Mouse (Mus musculus) MEL (cell line): ENCODE data around the gene Epb42. TPM values are rescaled to one million over a fixed set of nuclear protein-coding genes. Genes with fewer than 3 reads are reported as not detected.

Experiments
- DNase-seq: peaks from one replicate; pipeline ENCODE4 v3.0.0; 2011; ENCODE audit warnings: low read depth, low spot score
- H3K27ac ChIP-seq: 2 replicates; pipeline ENCODE4 v1.5.1; 2012; ENCODE audit warnings: low read depth, mild to moderate bottlenecking, control low read depth, low read length, moderate library complexity; ENCODE audit not compliant: control insufficient read depth
- H3K27me3 ChIP-seq, 2 experiments: fragments of 150-350 bp in 1 of 2; sonication (generic) in 1 of 2; 2 replicates each; pipeline ENCODE4 v1.6.1; 2012; ENCODE audit warnings: low read length in 2 of 2, mild to moderate bottlenecking in 2 of 2, improper control_type of control experiment in 1 of 2, moderate library complexity in 1 of 2; ENCODE audit not compliant: insufficient read depth in 2 of 2, control insufficient read depth in 1 of 2
- H3K36me3 ChIP-seq, 2 experiments: 2 replicates each; pipeline ENCODE4 v1.6.1; 2012 to 2014; ENCODE audit warnings: low read length in 2 of 2, improper control_type of control experiment in 1 of 2, inconsistent platforms in 1 of 2, mild to moderate bottlenecking in 1 of 2; ENCODE audit not compliant: insufficient read depth in 2 of 2, control insufficient read depth in 1 of 2
- H3K4me1 ChIP-seq, 2 experiments: fragments of 150-350 bp in 1 of 2; sonication (generic) in 1 of 2; 2 replicates each; pipeline ENCODE4 v1.6.1; 2012; ENCODE audit warnings: low read length in 2 of 2, improper control_type of control experiment in 1 of 2, mild to moderate bottlenecking in 1 of 2; ENCODE audit not compliant: insufficient read depth in 2 of 2, control insufficient read depth in 1 of 2
- H3K4me3 ChIP-seq, 2 experiments: fragments of 150-350 bp in 1 of 2; sonication (generic) in 1 of 2; 2 replicates each; pipeline ENCODE4 v1.5.1; 2012; ENCODE audit warnings: low read depth in 2 of 2, low read length in 2 of 2, mild to moderate bottlenecking in 2 of 2, moderate library complexity in 2 of 2, control low read depth in 1 of 2, improper control_type of control experiment in 1 of 2; ENCODE audit not compliant: control insufficient read depth in 1 of 2, insufficient read depth in 1 of 2
- H3K79me2 ChIP-seq: 2 replicates; pipeline ENCODE4 v1.6.1; 2012; ENCODE audit warnings: mild to moderate bottlenecking, low read length, moderate library complexity; ENCODE audit not compliant: control insufficient read depth, poor library complexity, insufficient read depth
- H3K9ac ChIP-seq: 2 replicates; pipeline ENCODE4 v1.6.1; 2012; ENCODE audit warnings: low read depth, mild to moderate bottlenecking, control low read depth, low read length, moderate library complexity; ENCODE audit not compliant: control insufficient read depth, poor library complexity, severe bottlenecking
- H3K9me3 ChIP-seq: fragments of 150-350 bp; sonication (generic); replicated peaks from 2 replicates; pipeline ENCODE4 v1.6.1; 2012; ENCODE audit warnings: mild to moderate bottlenecking, low read length, improper control_type of control experiment, moderate library complexity; ENCODE audit not compliant: insufficient read depth
- CHD2 ChIP-seq: IDR thresholded peaks from 2 replicates; pipeline ENCODE4 v1.6.1; 2011; ENCODE audit warnings: low read length, improper control_type of control experiment
- CTCF ChIP-seq, 3 experiments: IDR thresholded peaks in 2 of 3; conservative IDR thresholded peaks in 1 of 3; 2 replicates each; pipeline ENCODE4 v1.5.1; 2011 to 2012; ENCODE audit warnings: low read length in 3 of 3, low read depth in 2 of 3, mild to moderate bottlenecking in 2 of 3, improper control_type of control experiment in 1 of 3, inconsistent platforms in 1 of 3, mixed read lengths in 1 of 3, moderate library complexity in 1 of 3; ENCODE audit not compliant: control insufficient read depth in 1 of 3, insufficient read depth in 1 of 3, poor library complexity in 1 of 3, severe bottlenecking in 1 of 3
- E2F4 ChIP-seq: IDR thresholded peaks from 2 replicates; pipeline ENCODE4 v1.6.1; 2011; ENCODE audit warnings: low read depth, low read length, improper control_type of control experiment, borderline replicate concordance
- ELF1 ChIP-seq: IDR thresholded peaks from 2 replicates; pipeline ENCODE4 v1.6.1; 2014; ENCODE audit warnings: low read depth, mild to moderate bottlenecking, inconsistent platforms, low read length, improper control_type of control experiment, moderate library complexity
- EP300 ChIP-seq, 2 experiments: IDR thresholded peaks; 2 replicates each; pipeline ENCODE4 v1.6.1; 2011; ENCODE audit warnings: improper control_type of control experiment in 2 of 2, low read length in 2 of 2, low read depth in 1 of 2, mild to moderate bottlenecking in 1 of 2
- ETS1 ChIP-seq: IDR thresholded peaks from 2 replicates; pipeline ENCODE4 v1.6.1; 2012; ENCODE audit warnings: low read depth, mild to moderate bottlenecking, inconsistent platforms, low read length, improper control_type of control experiment, moderate library complexity
- GATA1 ChIP-seq: IDR thresholded peaks from 2 replicates; pipeline ENCODE4 v1.6.1; 2011; ENCODE audit warnings: low read depth, low read length, improper control_type of control experiment
- HCFC1 ChIP-seq: IDR thresholded peaks from 2 replicates; pipeline ENCODE4 v1.6.1; 2012; ENCODE audit warnings: low read depth, mild to moderate bottlenecking, inconsistent platforms, low read length, improper control_type of control experiment, moderate library complexity
- JUND ChIP-seq: IDR thresholded peaks from 2 replicates; pipeline ENCODE4 v1.6.1; 2011; ENCODE audit warnings: low read depth, mild to moderate bottlenecking, improper control_type of control experiment, low read length
- KAT2A ChIP-seq: conservative IDR thresholded peaks from 2 replicates; pipeline ENCODE4 v1.6.1; 2012; ENCODE audit warnings: low read depth, low read length, improper control_type of control experiment, inconsistent platforms
- MAFK ChIP-seq: IDR thresholded peaks from 2 replicates; pipeline ENCODE4 v1.6.1; 2011; ENCODE audit warnings: low read depth, mild to moderate bottlenecking, low read length, improper control_type of control experiment, borderline replicate concordance
- MAX ChIP-seq: IDR thresholded peaks from 2 replicates; pipeline ENCODE4 v1.6.1; 2011; ENCODE audit warnings: low read length, improper control_type of control experiment
- MXI1 ChIP-seq: IDR thresholded peaks from 2 replicates; pipeline ENCODE4 v1.6.1; 2011; ENCODE audit warnings: mild to moderate bottlenecking, low read depth, low read length, improper control_type of control experiment
- MYB ChIP-seq: IDR thresholded peaks from 2 replicates; pipeline ENCODE4 v1.6.1; 2011; ENCODE audit warnings: mild to moderate bottlenecking, low read depth, low read length, improper control_type of control experiment
- MYC ChIP-seq: IDR thresholded peaks from 2 replicates; pipeline ENCODE4 v1.6.1; 2011; ENCODE audit warnings: low read depth, mild to moderate bottlenecking, low read length, improper control_type of control experiment, moderate library complexity
- NELFE ChIP-seq: IDR thresholded peaks from 2 replicates; pipeline ENCODE4 v1.6.1; 2011; ENCODE audit warnings: low read depth, low read length, improper control_type of control experiment
- POLR2A ChIP-seq, 2 experiments: IDR thresholded peaks; 2 replicates each; pipeline ENCODE4 v1.6.1; 2011 to 2012; ENCODE audit warnings: low read length in 2 of 2, mild to moderate bottlenecking in 2 of 2, control low read depth in 1 of 2, improper control_type of control experiment in 1 of 2, low read depth in 1 of 2, moderate library complexity in 1 of 2; ENCODE audit not compliant: control insufficient read depth in 1 of 2, insufficient read depth in 1 of 2, poor library complexity in 1 of 2
- POLR2AphosphoS2 ChIP-seq: IDR thresholded peaks from 2 replicates; pipeline ENCODE4 v1.6.1; 2011; ENCODE audit warnings: low read length, improper control_type of control experiment
- POLR2AphosphoS5 ChIP-seq: IDR thresholded peaks from 2 replicates; pipeline ENCODE4 v1.6.1; 2012; ENCODE audit warnings: low read depth, borderline replicate concordance, mild to moderate bottlenecking, inconsistent platforms, low read length, moderate library complexity, mixed read lengths
- RAD21 ChIP-seq: IDR thresholded peaks from 2 replicates; pipeline ENCODE4 v1.6.1; 2011; ENCODE audit warnings: mild to moderate bottlenecking, low read depth, low read length, improper control_type of control experiment
- RCOR1 ChIP-seq: IDR thresholded peaks from 2 replicates; pipeline ENCODE4 v1.6.1; 2012; ENCODE audit warnings: low read depth, mild to moderate bottlenecking, inconsistent platforms, low read length, improper control_type of control experiment
- SIN3A ChIP-seq: IDR thresholded peaks from 2 replicates; pipeline ENCODE4 v1.6.1; 2012; ENCODE audit warnings: low read length, improper control_type of control experiment, inconsistent platforms
- SMC3 ChIP-seq: IDR thresholded peaks from 2 replicates; pipeline ENCODE4 v1.6.1; 2011; ENCODE audit warnings: low read depth, low read length, improper control_type of control experiment
- TBP ChIP-seq: IDR thresholded peaks from 2 replicates; pipeline ENCODE4 v1.8.0; 2011; ENCODE audit warnings: low read depth, low read length, improper control_type of control experiment
- TCF12 ChIP-seq: IDR thresholded peaks from 2 replicates; pipeline ENCODE4 v1.6.1; 2014; ENCODE audit warnings: low read depth, mild to moderate bottlenecking, inconsistent platforms, low read length, improper control_type of control experiment, moderate library complexity
- UBTF ChIP-seq: IDR thresholded peaks from 2 replicates; pipeline ENCODE4 v1.6.1; 2012; ENCODE audit warnings: low read depth, mild to moderate bottlenecking, inconsistent platforms, low read length, improper control_type of control experiment, moderate library complexity, borderline replicate concordance; ENCODE audit not compliant: insufficient read depth
- USF2 ChIP-seq, 2 experiments: IDR thresholded peaks; 2 replicates each; pipeline ENCODE4 v1.6.1; 2011 to 2012; ENCODE audit warnings: improper control_type of control experiment in 2 of 2, low read length in 2 of 2, borderline replicate concordance in 1 of 2, inconsistent platforms in 1 of 2, low read depth in 1 of 2, mild to moderate bottlenecking in 1 of 2; ENCODE audit not compliant: insufficient read depth in 1 of 2
- ZC3H11A ChIP-seq: IDR thresholded peaks from 2 replicates; pipeline ENCODE4 v1.6.1; 2012; ENCODE audit warnings: low read depth, mild to moderate bottlenecking, inconsistent platforms, low read length, improper control_type of control experiment
- ZKSCAN1 ChIP-seq: IDR thresholded peaks from 2 replicates; pipeline ENCODE4 v1.6.1; 2012; ENCODE audit warnings: low read depth, mild to moderate bottlenecking, inconsistent platforms, low read length, improper control_type of control experiment, moderate library complexity
- ZMIZ1 ChIP-seq: IDR thresholded peaks from 2 replicates; pipeline ENCODE4 v1.6.1; 2012; ENCODE audit warnings: low read depth, mild to moderate bottlenecking, inconsistent platforms, low read length, improper control_type of control experiment, moderate library complexity
- ZNF384 ChIP-seq: IDR thresholded peaks from 2 replicates; pipeline ENCODE4 v1.6.1; 2012; ENCODE audit warnings: low read depth, mild to moderate bottlenecking, inconsistent platforms, low read length, improper control_type of control experiment
- polyA plus RNA-seq, 2 experiments: library from polyadenylated mRNA; stranded (reverse) in 1 of 2; unstranded in 1 of 2; fragments of >175 nt in 1 of 2; fragments of >200 nt in 1 of 2; gene quantifications; 2 replicates each; pipeline versions ENCODE4 v1.2.1 to v1.2.4; 2012; ENCODE audit warnings: low replicate concordance in 2 of 2, low read depth in 1 of 2; ENCODE audit not compliant: insufficient read length in 2 of 2, insufficient read depth in 1 of 2, missing spikeins in 1 of 2
- total RNA-seq: library from RNA; depleted of rRNA; stranded (reverse); fragments of 300-350 nt; gene quantifications from 2 replicates; pipeline ENCODE4 v1.2.3, GENCODE M21; 2012

Gene Epb42
- total and polyA plus RNA-seq, 3 experiments, result 2.3 to 2.9 TPM; not detected in 1

GRCm38 (mm10) chr2:121008664-121009007 lies 28.2 kb downstream of the Epb42 start:
- H3K9ac ChIP-seq, result peak overlapping the region; percentile 84
- H3K36me3 ChIP-seq, result peaks cover 0 to 6% of the 10 kb centered on the region in 2 experiments; a peak in 2 of 4 replicates
- H3K27me3 ChIP-seq, result no peaks in the 10 kb centered on the region
- peaks cover 4% of the 10 kb centered on the region for H3K79me2 ChIP-seq
- H3K4me3 ChIP-seq, result peak overlapping the region; percentile 97 to 98
- no peak for TF ChIP-seq ETS1
- TF ChIP-seq POLR2AphosphoS5, result no peak
- no peak for TF ChIP-seq EP300 (IDR thresholded peaks at IDR 0.05; ENCODE audit: low read depth in 1 of 2, low read length in 2 of 2)
- no peak for TF ChIP-seq ELF1
- no peak for TF ChIP-seq CTCF (IDR thresholded peaks at IDR 0.05 in 2 of 3, conservative IDR thresholded peaks at IDR 0.05 in 1 of 3; ENCODE audit: control insufficient read depth in 1 of 3, insufficient read depth in 1 of 3, low read depth in 2 of 3, low read length in 3 of 3, poor library complexity in 1 of 3, severe bottlenecking in 1 of 3)
- TF ChIP-seq HCFC1, result no peak
- no peak for TF ChIP-seq ZNF384
- TF ChIP-seq MAFK, result no peak
- TF ChIP-seq USF2 (IDR thresholded peaks at IDR 0.05; ENCODE audit: borderline replicate concordance in 1 of 2, insufficient read depth in 1 of 2, low read depth in 1 of 2, low read length in 2 of 2), result no peak
- TF ChIP-seq, all 39 proteins: peak for 0
- DNase-seq, result no peak
- Histone ChIP-seq H3K4me1 (peaks cover 0 to 3% of the 10 kb centered on the region in 2 experiments; a peak in 2 of 4 replicates), H3K9me3 (no peaks in the 10 kb centered on the region), H3K27ac (no peak overlapping the region)

- H3K9me3 ChIP-seq, result no peaks in the 10 kb centered on the region
- H3K36me3 ChIP-seq, result peaks cover 0 to 6% of the 10 kb centered on the region in 2 experiments; a peak in 2 of 4 replicates
- H3K4me1 ChIP-seq, result peaks cover 0 to 3% of the 10 kb centered on the region in 2 experiments; a peak in 2 of 4 replicates
- DNase-seq, result peak; percentile 95
- H3K79me2 ChIP-seq, result peaks cover 4% of the 10 kb centered on the region
- H3K27ac ChIP-seq, result no peak within 1 kb of the TSS
- peak within 1 kb of the TSS; percentile 97 to 98 for H3K4me3 ChIP-seq
- H3K27me3 ChIP-seq, result no peaks in the 10 kb centered on the region
- H3K9ac ChIP-seq, result peak within 1 kb of the TSS; percentile 84
- TF ChIP-seq RAD21 (no peak), ZMIZ1 (peak; percentile 71; the same call in 1 of the 2 replicates), ZKSCAN1 (no peak), UBTF (no peak), TCF12 (peak; percentile 70), MYB (no peak), E2F4 (no peak), NELFE (peak; percentile 66), KAT2A (peak; percentile 51; the same call in 1 of the 2 replicates), MXI1 (peak; percentile 73), POLR2A (IDR thresholded peaks at IDR 0.05; ENCODE audit: control insufficient read depth in 1 of 2, insufficient read depth in 1 of 2, low read depth in 1 of 2, low read length in 2 of 2, poor library complexity in 1 of 2) (peak; percentile 57 to 80; a peak in 3 of 4 replicates), ZC3H11A (no peak), ETS1 (peak; percentile 37; the same call in 1 of the 2 replicates), MYC (0 out of 2 replicates have a peak, but pooled peaks have one; percentile 23), JUND (no peak), SMC3 (no peak), EP300 (IDR thresholded peaks at IDR 0.05; ENCODE audit: low read depth in 1 of 2, low read length in 2 of 2) (peak in 1 of 2 experiments; percentile 19; a peak in 1 of 4 replicates), MAX (peak; percentile 75), CHD2 (no peak), SIN3A (peak; percentile 97), GATA1 (no peak), POLR2AphosphoS2 (peak; percentile 59), RCOR1 (0 out of 2 replicates have a peak, but pooled peaks have one; percentile 19), TBP (peak; percentile 58; the same call in 1 of the 2 replicates)
These were observed 28.8 kb downstream of the Epb42 start, which contains the start of gene Ccndbp1 for GRCm38 (mm10) chr2:121007925-121008663. Gene Ccndbp1 (plus strand): TSS chr2:121008403.
